Mouse (Mus musculus) liver, postnatal 0 days (tissue): ENCODE results near the gene Bach2. TPM values are rescaled to one million over a fixed set of nuclear protein-coding genes. Genes with fewer than 3 reads are reported as not detected.

Experiments
- ATAC-seq: fragments of 200-750 bp; cut with Nextera tagmentation; 2 replicates; pipeline ENCODE4 v1.8.0; 2017; ENCODE audit warnings: mild to moderate bottlenecking, moderate library complexity
- DNase-seq: peaks from one replicate; pipeline ENCODE4 v3.0.0-alpha.2; 2016
- H3K27ac ChIP-seq: fragments of 300-500 bp; sonication (generic); 2 replicates; pipeline ENCODE4 v1.5.1; 2014; ENCODE audit warnings: antibody characterized with exemption, moderate library complexity, mild to moderate bottlenecking, low read depth
- H3K27me3 ChIP-seq: fragments of 300-500 bp; sonication (generic); 2 replicates; pipeline ENCODE4 v1.6.1; 2014; ENCODE audit warnings: low read length, control low read depth, mixed read lengths; ENCODE audit not compliant: insufficient read depth
- H3K36me3 ChIP-seq: fragments of 300-500 bp; sonication (generic); replicated peaks from 2 replicates; pipeline ENCODE4 v1.6.1; 2014; ENCODE audit warnings: mild to moderate bottlenecking, control low read depth, low read length, moderate library complexity, mixed read lengths; ENCODE audit not compliant: insufficient read depth
- H3K4me1 ChIP-seq: fragments of 300-500 bp; sonication (generic); 2 replicates; pipeline ENCODE4 v1.6.1; 2014; ENCODE audit warnings: antibody characterized with exemption, mild to moderate bottlenecking, control low read depth; ENCODE audit not compliant: insufficient read depth
- H3K4me2 ChIP-seq: fragments of 300-500 bp; sonication (generic); 2 replicates; pipeline ENCODE4 v1.6.1; 2014; ENCODE audit warnings: low read depth, mild to moderate bottlenecking, low read length, moderate library complexity, mixed read lengths
- H3K4me3 ChIP-seq: fragments of 300-500 bp; sonication (generic); 2 replicates; pipeline ENCODE4 v1.5.1; 2014; ENCODE audit warnings: low read depth, low read length
- H3K9ac ChIP-seq: fragments of 300-500 bp; sonication (generic); replicated peaks from 2 replicates; pipeline ENCODE4 v1.6.1; 2014; ENCODE audit warnings: mild to moderate bottlenecking, moderate library complexity
- H3K9me3 ChIP-seq: fragments of 300-500 bp; sonication (generic); 2 replicates; pipeline ENCODE4 v1.6.1; 2016; ENCODE audit warnings: mild to moderate bottlenecking, control low read depth, low read length, mixed read lengths
- CTCF ChIP-seq: sonication (generic); IDR thresholded peaks from 2 replicates; pipeline ENCODE4 v1.5.1; 2016; ENCODE audit warnings: antibody characterized with exemption, low read depth
- EP300 ChIP-seq: IDR thresholded peaks from 2 replicates; pipeline ENCODE4 v1.6.1; 2016; ENCODE audit warnings: antibody characterized with exemption, low read depth, mild to moderate bottlenecking
- WGBS: fragments of 180-500 bp; shearing (Covaris S2); extraction: QIAGEN DNeasy Blood & Tissue Kit; methylation state at CpG from one replicate; pipeline ENCODE4 v1.1.7; 2014; ENCODE audit not compliant: insufficient replicate concordance; 5-methylcytosine and 5-hydroxymethylcytosine counted together
- polyA plus RNA-seq: library from polyadenylated mRNA; unstranded; fragments of >200 nt; fragmentation: Nextera tagmentation; extraction: Ambion mirVana; gene quantifications from 2 replicates; pipeline ENCODE4 v1.2.1, GENCODE M21; 2015

The Bach2 gene
- polyA plus RNA-seq, 1 experiment from 2014 or later = 4.3 TPM

- WGBS = 62% methylated on average over 6 of the region's 6 CpGs
- H3K4me1 ChIP-seq = peaks cover 20% of the 10 kb centered on the region
- 0 out of 2 replicates have a peak overlapping the region, but pooled peaks have one; percentile 86 for H3K4me3 ChIP-seq
- no peaks in the 10 kb centered on the region for H3K36me3 ChIP-seq
- peak overlapping the region; percentile 93 for H3K4me2 ChIP-seq
- DNase-seq = no peak
- peaks cover 5% of the 10 kb centered on the region; the same call in 1 of the 2 replicates for H3K27me3 ChIP-seq
- no peaks in the 10 kb centered on the region for H3K9me3 ChIP-seq
- ATAC-seq = no peak
- TF ChIP-seq CTCF = no peak
- no peak for TF ChIP-seq EP300
- H3K9ac ChIP-seq = no peak overlapping the region; the same call in 1 of the 2 replicates
- no peak overlapping the region for H3K27ac ChIP-seq
These were observed 2.9 kb downstream of the Bach2 start for GRCm38 (mm10) chr4:32241351-32241980.

- no peak overlapping the region for H3K4me3 ChIP-seq
- H3K4me1 ChIP-seq = peaks cover 23% of the 10 kb centered on the region
- peak overlapping the region; percentile 32 for H3K4me2 ChIP-seq
- peaks cover 5% of the 10 kb centered on the region; the same call in 1 of the 2 replicates for H3K27me3 ChIP-seq
- WGBS = 78% methylated on average over 6 of the region's 6 CpGs
- no peak overlapping the region for H3K27ac ChIP-seq
- no peak for DNase-seq
- H3K36me3 ChIP-seq = no peaks in the 10 kb centered on the region
- TF ChIP-seq EP300 (no peak), CTCF (no peak)
- no peaks in the 10 kb centered on the region for H3K9me3 ChIP-seq
- ATAC-seq = no peak
- no peak overlapping the region for H3K9ac ChIP-seq
These were observed 3.6 kb downstream of the Bach2 start for GRCm38 (mm10) chr4:32242122-32242615.

GRCm38 (mm10) chr4:32243458-32243857, 4.9 kb downstream of the Bach2 start:
- no peaks in the 10 kb centered on the region for H3K9me3 ChIP-seq
- 58% methylated on average over 10 of the region's 10 CpGs for WGBS
- peak overlapping the region; percentile 62; the same call in 1 of the 2 replicates for H3K27ac ChIP-seq
- H3K36me3 ChIP-seq = no peaks in the 10 kb centered on the region
- no peak for TF ChIP-seq CTCF
- no peak for TF ChIP-seq EP300
- no peak for ATAC-seq
- no peak for DNase-seq
- H3K4me1 ChIP-seq = peaks cover 26% of the 10 kb centered on the region
- no peak overlapping the region for H3K9ac ChIP-seq
- peaks cover 5% of the 10 kb centered on the region; the same call in 1 of the 2 replicates for H3K27me3 ChIP-seq
- 0 out of 2 replicates have a peak overlapping the region, but pooled peaks have one; percentile 15 for H3K4me2 ChIP-seq
- H3K4me3 ChIP-seq = no peak overlapping the region

GRCm38 (mm10) chr4:32244092-32244745, 5.6 kb downstream of the Bach2 start:
- Histone ChIP-seq H3K27me3 (0 out of 2 replicates have a peak, but pooled peaks cover 5% of the 10 kb centered on the region), H3K9me3 (no peaks in the 10 kb centered on the region), H3K27ac (no peak overlapping the region), H3K4me1 (peaks cover 33% of the 10 kb centered on the region), H3K4me2 (no peak overlapping the region), H3K36me3 (no peaks in the 10 kb centered on the region), H3K4me3 (no peak overlapping the region), H3K9ac (no peak overlapping the region)
- DNase-seq (no peak), ATAC-seq (no peak)
- TF ChIP-seq EP300 = no peak
- TF ChIP-seq CTCF = no peak
- 80% methylated on average over 18 of the region's 18 CpGs for WGBS

- DNase-seq = no peak
These were observed 7.0 kb downstream of the Bach2 start for GRCm38 (mm10) chr4:32245586-32245985.

GRCm38 (mm10) chr4:32246020-32246419, 7.4 kb downstream of the Bach2 start:
- Histone ChIP-seq H3K27me3 (no peaks in the 10 kb centered on the region), H3K4me3 (no peak overlapping the region), H3K4me1 (peaks cover 41% of the 10 kb centered on the region), H3K9ac (no peak overlapping the region), H3K9me3 (no peaks in the 10 kb centered on the region), H3K4me2 (peak overlapping the region; percentile 4; the same call in 1 of the 2 replicates), H3K36me3 (no peaks in the 10 kb centered on the region), H3K27ac (peak overlapping the region; percentile 78)
- ATAC-seq (no peak), DNase-seq (no peak)
- no peak for TF ChIP-seq CTCF
- no peak for TF ChIP-seq EP300
- 63% methylated on average over 6 of the region's 6 CpGs for WGBS

More at GRCm38 (mm10) chr4:32245586-32245985, 7.0 kb downstream of the Bach2 start:
- Histone ChIP-seq H3K4me2 (peak overlapping the region; percentile 4; the same call in 1 of the 2 replicates), H3K9ac (no peak overlapping the region), H3K4me1 (peaks cover 40% of the 10 kb centered on the region), H3K9me3 (no peaks in the 10 kb centered on the region), H3K27me3 (no peaks in the 10 kb centered on the region), H3K27ac (peak overlapping the region; percentile 78), H3K4me3 (no peak overlapping the region), H3K36me3 (no peaks in the 10 kb centered on the region)
- ATAC-seq = peak; percentile 55
- WGBS = 65% methylated on average over 6 of the region's 6 CpGs
- TF ChIP-seq CTCF (no peak), EP300 (peak; percentile 52; the same call in 1 of the 2 replicates)
